Mouse (Mus musculus): ENCODE data around the gene 1700020D05Rik. TPM values are rescaled to one million over a fixed set of nuclear protein-coding genes. Genes with fewer than 3 reads are reported as not detected.

Gene 1700020D05Rik
- total RNA-seq, 2 experiments from 2014 or later, result 4.8 to 5.4 TPM

- intact Hi-C loops (cut with DNase I), result no loop called here
- DNase-seq (ENCODE audit: extremely low spot score in 1 of 2, low spot score in 2 of 2), result no peak
Observed at GRCm38 (mm10) chr19:5481398-5481797, 22.2 kb downstream of the 1700020D05Rik start.

GRCm38 (mm10) chr19:5480016-5480415 lies 23.6 kb downstream of the 1700020D05Rik start:
- intact Hi-C loops (cut with DNase I), result no loop called here
- DNase-seq (ENCODE audit: extremely low spot score in 1 of 2, low spot score in 2 of 2), result no peak

GRCm38 (mm10) chr19:5477668-5478300 lies 25.8 kb downstream of the 1700020D05Rik start:
- intact Hi-C loops (cut with DNase I), result no loop called here
- no peak for DNase-seq (ENCODE audit: extremely low spot score in 1 of 2, low spot score in 2 of 2)

- DNase-seq (ENCODE audit: extremely low spot score in 1 of 2, low spot score in 2 of 2), result no peak
- intact Hi-C loops (cut with DNase I), result no loop called here
Observed at GRCm38 (mm10) chr19:5477004-5477667, 26.5 kb downstream of the 1700020D05Rik start.

- DNase-seq (ENCODE audit: extremely low spot score in 1 of 2, low spot score in 2 of 2), result no peak
- intact Hi-C loops (cut with DNase I), result no loop called here
Observed at GRCm38 (mm10) chr19:5475069-5475714, 28.4 kb downstream of the 1700020D05Rik start.

- DNase-seq (ENCODE audit: extremely low spot score in 1 of 2, low spot score in 2 of 2), result peak in 1 of 2 experiments; percentile 77
- intact Hi-C loops (cut with DNase I), result no loop called here
Observed at GRCm38 (mm10) chr19:5474281-5475068, 29.1 kb downstream of the 1700020D05Rik start.

- intact Hi-C loops (cut with DNase I), result no loop called here
- DNase-seq (ENCODE audit: extremely low spot score in 1 of 2, low spot score in 2 of 2), result peak in 1 of 2 experiments; percentile 90
Observed at GRCm38 (mm10) chr19:5473720-5474119, 29.9 kb downstream of the 1700020D05Rik start, which contains the start of gene Efemp2. Gene Efemp2 (plus strand): TSS chr19:5473954.

- DNase-seq (ENCODE audit: extremely low spot score in 1 of 2, low spot score in 2 of 2), result no peak
- intact Hi-C loops (cut with DNase I), result no loop called here
Observed at GRCm38 (mm10) chr19:5472857-5473256, 30.7 kb downstream of the 1700020D05Rik start.

- DNase-seq (ENCODE audit: extremely low spot score in 1 of 2, low spot score in 2 of 2), result no peak
- intact Hi-C loops (cut with DNase I), result no loop called here
Observed at GRCm38 (mm10) chr19:5471846-5472245, 31.7 kb downstream of the 1700020D05Rik start.

- peak in 1 of 2 experiments; percentile 55 for DNase-seq (ENCODE audit: extremely low spot score in 1 of 2, low spot score in 2 of 2)
- intact Hi-C loops (cut with DNase I), result no loop called here
Observed at GRCm38 (mm10) chr19:5468374-5468773, 35.2 kb downstream of the 1700020D05Rik start, which contains the start of gene Ctsw. Gene Ctsw (minus strand): TSS chr19:5468507.

GRCm38 (mm10) chr19:5466916-5467500 lies 36.6 kb downstream of the 1700020D05Rik start:
- no peak for DNase-seq (ENCODE audit: extremely low spot score in 1 of 2, low spot score in 2 of 2)
- intact Hi-C loops (cut with DNase I), result no loop called here

- intact Hi-C loops (cut with DNase I), result no loop called here
- DNase-seq (ENCODE audit: extremely low spot score in 1 of 2, low spot score in 2 of 2), result no peak
Observed at GRCm38 (mm10) chr19:5465037-5465436, 38.5 kb downstream of the 1700020D05Rik start.

GRCm38 (mm10) chr19:5463791-5464562 lies 39.6 kb downstream of the 1700020D05Rik start:
- intact Hi-C loops (cut with DNase I), result no loop called here
- peak in 1 of 2 experiments; percentile 79 for DNase-seq (ENCODE audit: extremely low spot score in 1 of 2, low spot score in 2 of 2)

- peak in 1 of 2 experiments; percentile 21 for DNase-seq (ENCODE audit: extremely low spot score in 1 of 2, low spot score in 2 of 2)
- intact Hi-C loops (cut with DNase I), result no loop called here
Observed at GRCm38 (mm10) chr19:5463212-5463611, 40.4 kb downstream of the 1700020D05Rik start.

GRCm38 (mm10) chr19:5461411-5461810 lies 42.2 kb downstream of the 1700020D05Rik start:
- DNase-seq (ENCODE audit: extremely low spot score in 1 of 2, low spot score in 2 of 2), result no peak
- intact Hi-C loops (cut with DNase I), result no loop called here

- DNase-seq (ENCODE audit: extremely low spot score in 1 of 2, low spot score in 2 of 2), result peak; percentile 88 to 92
- intact Hi-C loops (cut with DNase I), result no loop called here
Observed at GRCm38 (mm10) chr19:5460465-5460911, 43.1 kb downstream of the 1700020D05Rik start, which contains the start of gene Fibp. Gene Fibp (plus strand): TSS chr19:5460615.

- DNase-seq (ENCODE audit: extremely low spot score in 1 of 2, low spot score in 2 of 2), result no peak
Observed at GRCm38 (mm10) chr19:5459896-5460295, 43.7 kb downstream of the 1700020D05Rik start.

GRCm38 (mm10) chr19:5459019-5459418 lies 44.6 kb downstream of the 1700020D05Rik start:
- intact Hi-C loops (cut with DNase I), result no loop called here
- DNase-seq (ENCODE audit: extremely low spot score in 1 of 2, low spot score in 2 of 2), result peak in 1 of 2 experiments; percentile 56

More at GRCm38 (mm10) chr19:5459896-5460295, 43.7 kb downstream of the 1700020D05Rik start:
- intact Hi-C loops (cut with DNase I), result no loop called here

Data from left cerebral cortex, postnatal 10 days (tissue).